Mouse (Mus musculus) ovary, adult 18-20 months (tissue): ENCODE measurements around the gene Ldlrad1.

Source experiments
- DNase-seq: peaks from one replicate; pipeline ENCODE4 v3.0.0; 2022; ENCODE audit warnings: low spot score, mixed read lengths

Ldlrad1 gene

DNA sequence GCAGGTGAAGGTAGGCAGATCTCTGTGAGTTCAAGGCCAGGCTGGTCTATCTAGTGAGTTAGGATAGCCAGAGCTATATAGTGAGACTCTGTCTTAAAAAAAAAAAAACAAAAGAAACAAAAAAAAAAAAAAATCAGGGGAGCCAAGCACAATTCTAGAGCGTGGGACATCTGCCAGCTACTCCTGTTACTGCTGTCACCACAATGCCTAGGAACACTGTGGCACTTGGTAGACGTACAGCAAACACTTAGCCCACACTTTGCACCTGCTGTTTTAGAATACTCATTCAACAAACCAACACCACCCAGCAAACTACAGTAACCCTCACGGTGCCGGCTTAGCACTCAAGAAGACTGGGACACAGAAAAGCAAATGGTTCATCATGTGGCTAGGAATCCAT, 2.5 kb downstream of the Ldlrad1 start:
- DNase-seq = no peak

DNA sequence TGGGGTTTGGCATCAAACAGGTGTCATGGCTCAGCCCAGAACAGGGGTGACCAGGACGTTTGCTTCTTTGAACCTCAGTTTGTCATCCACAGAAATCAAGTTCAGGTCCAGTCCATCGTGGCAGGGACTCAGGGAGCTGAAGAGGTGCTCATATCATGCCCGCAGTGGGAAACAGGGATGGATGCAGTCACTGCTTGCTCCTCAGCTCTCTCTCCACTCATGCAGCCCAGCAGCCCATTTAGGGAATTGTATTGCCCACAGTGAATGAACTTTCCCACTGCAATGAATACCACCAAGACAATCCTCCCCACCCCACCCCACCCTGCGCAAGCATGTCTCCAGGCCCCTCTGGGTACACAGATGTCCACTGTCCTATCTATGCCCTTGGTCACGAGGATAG, 3.0 kb downstream of the Ldlrad1 start:
- no peak for DNase-seq

DNA sequence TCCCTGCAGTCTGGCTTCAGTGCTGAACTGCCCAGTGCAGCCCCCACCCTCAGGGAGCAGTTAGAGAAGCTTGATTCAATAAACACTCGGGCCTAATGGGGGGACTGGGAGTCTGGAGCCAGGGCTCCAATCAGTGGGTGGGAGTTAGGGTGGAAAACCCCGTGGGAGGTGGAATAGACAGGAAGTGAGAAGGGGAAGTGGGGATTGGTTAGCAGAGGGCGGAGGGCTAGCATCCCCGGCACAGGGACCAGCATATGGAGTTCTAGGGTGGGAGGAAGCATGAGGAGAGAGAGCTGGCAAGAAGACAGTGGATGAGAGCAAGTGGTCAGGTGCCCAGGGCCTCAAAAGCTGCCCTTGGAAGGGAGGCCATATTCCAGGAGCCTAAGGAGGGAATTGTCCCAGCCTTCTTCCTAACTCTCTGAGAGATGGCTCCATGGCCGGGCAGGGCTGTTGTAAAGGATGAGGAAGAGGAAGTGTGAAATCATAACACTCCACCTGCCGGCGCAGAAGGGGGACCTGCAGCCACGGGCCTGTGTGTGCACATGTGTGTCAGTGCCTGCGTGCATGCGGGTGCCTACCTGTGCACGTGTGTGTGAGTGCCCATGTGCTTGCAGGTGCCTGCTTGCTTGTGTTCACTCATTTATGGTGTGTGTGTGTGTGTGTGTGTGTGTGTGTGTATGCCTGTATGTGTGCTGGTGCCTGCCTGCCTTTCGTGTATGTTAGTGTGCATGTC, 4.5 kb downstream of the Ldlrad1 start:
- DNase-seq = no peak

DNA sequence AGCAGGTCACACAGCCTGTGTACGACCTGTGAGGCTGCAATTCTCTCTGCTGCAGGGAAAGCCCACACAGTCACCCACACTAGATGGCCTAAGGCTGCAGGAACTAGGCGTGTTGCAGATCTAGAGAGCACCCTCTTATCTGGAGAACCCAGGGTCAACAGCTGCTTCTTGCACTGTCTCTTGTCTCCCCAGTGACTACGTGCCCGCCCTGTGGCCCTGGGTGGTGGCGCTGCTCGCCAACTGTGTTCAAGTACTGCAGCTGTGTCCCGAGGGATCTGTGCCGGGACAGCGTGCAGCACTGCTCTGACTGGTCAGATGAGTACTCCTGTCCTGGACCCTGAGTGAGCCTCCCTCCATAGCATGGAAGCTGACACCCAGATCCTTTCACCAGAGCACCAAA, 8.6 kb downstream of the Ldlrad1 start:
- DNase-seq = peak; percentile 59

DNA sequence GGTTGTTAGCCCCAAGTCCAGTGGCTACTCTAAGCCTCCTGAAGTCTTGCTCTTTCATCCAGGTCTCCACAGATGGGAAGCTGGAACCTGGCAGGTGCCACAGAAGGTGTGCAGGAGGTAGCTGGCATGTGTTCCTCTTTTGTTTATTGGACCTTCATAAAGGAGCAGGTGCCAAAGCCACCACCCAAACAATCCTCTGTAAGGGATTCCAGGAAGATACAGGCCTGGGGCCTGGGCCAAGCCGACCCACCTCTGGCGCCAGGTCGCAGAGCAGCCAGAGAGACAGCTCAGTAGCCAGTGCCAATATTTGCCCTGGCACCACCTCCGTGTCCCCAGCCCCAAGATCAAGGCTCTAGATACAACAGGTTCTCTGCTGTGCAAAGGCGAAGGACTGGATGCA, 12.5 kb downstream of the Ldlrad1 start:
- no peak for DNase-seq

DNA sequence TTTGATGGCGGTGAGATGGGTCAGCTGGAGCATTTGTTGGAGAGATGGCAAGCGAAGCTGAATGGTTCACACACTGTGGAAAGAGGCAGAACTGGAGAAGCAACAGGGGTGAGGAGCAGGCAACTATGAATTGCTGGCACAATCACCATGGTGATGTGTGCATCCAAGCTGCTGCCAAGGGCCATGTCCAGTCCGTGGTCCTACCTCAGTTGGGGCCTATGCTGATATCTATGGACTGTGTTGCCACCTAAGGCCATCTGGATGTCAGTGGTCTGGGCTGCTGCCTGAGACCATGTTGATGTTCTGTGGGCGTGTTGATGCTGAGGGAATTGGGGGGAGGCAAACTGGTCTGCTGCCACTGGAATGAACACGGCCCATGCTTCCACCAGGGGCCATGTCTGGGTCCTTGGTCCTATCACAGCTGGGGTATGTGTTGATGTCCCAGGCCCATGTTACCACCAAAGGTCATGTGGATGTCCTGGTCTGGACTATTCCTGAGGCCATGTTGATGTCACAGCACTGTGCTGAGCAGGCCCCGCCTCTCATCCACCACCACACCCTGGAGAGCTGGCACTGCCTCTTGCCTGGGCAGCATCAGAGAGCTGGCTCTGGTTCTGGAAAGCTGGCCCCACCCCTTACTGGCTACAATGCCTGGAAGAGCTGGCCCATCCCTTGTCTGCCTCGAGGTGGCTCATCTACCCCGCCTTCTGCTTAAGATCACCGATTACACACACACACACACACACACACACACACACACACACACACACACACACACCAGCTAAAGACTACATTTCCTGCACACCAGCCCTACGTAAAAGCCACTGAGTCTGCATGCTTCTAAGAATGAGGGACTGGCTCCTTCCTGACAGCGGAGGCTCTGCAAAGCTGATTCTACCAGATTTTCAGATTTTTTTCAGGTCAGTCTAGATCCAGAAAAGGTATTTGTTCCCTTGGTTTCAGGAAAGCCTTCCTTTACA, 14.5 kb downstream of the Ldlrad1 start:
- peak; percentile 18 for DNase-seq

DNA sequence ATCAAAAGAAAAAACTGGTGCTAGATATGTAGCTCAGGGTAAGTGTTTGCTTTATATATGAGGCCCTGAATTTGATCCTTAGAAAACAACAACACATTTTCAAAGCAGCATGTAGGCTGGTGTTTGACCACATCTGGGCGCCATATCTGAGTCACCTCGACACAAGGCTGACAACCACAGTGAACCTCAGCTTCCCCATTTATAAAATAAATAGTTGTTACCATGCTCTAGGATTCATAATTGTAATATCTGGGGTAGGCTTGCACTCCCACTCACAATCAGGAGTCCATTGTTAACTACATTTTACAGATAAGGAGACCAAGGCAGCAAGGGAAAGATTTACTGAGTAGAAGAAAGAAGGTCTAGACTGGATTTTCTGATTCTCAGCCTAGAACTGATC, 17.3 kb downstream of the Ldlrad1 start:
- DNase-seq = no peak

DNA sequence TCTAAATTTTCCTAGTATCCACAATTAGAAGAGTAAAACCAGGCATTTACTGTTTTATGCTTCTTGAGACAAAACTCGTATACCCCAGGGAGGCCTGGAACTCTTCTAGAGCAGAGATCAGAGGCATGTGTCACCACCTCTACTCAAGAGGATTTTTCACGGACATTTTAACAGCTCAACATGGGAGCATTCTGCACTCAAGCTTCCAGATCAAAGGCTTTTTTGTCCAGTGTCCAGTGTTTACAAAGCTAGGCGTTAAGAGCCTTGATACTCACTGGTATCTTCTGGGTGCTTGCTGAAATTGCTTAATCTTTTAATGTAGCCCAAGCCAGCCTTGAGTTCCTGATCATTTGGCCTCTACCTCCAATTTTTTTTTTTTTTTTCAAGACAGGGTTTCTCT, 23.2 kb downstream of the Ldlrad1 start:
- no peak for DNase-seq

DNA sequence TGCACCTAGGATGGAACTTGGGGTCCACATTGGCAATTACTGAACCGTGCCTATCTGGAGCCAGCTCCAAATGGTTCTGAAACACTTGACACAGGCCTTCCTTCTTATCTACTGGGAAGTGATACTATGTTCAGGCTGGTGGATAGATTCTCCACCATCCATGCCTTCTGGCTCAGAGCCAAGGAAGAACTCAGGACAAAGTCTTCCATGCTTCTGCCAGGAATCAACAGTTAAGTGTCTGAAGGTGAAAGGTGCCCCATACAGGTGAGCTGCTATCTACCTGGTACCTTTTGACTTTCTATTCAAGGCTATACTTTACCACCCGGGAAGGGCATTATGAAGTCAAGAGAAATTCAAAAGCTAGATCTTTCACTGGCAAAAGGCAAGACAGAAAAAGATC, 29.3 kb downstream of the Ldlrad1 start:
- DNase-seq = no peak

DNA sequence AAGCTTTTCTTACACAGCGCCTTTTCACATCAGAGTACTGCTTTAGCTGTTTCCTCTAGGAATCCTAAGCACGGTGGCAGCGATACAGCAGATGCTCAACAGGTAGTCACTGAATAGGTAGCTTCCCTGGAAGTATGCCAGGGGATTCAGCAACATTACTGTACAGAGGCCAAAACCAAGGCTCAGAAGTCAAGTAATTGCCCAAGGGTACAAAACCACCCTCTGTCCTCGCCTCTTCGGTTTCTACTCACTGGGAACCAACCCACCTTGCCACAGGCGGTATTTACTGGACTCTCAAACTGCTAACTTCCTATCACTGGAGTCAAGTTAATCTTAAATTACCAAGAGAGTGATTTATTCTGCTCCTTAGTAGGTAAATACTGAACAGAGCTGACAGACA, 31.2 kb downstream of the Ldlrad1 start:
- no peak for DNase-seq

DNA sequence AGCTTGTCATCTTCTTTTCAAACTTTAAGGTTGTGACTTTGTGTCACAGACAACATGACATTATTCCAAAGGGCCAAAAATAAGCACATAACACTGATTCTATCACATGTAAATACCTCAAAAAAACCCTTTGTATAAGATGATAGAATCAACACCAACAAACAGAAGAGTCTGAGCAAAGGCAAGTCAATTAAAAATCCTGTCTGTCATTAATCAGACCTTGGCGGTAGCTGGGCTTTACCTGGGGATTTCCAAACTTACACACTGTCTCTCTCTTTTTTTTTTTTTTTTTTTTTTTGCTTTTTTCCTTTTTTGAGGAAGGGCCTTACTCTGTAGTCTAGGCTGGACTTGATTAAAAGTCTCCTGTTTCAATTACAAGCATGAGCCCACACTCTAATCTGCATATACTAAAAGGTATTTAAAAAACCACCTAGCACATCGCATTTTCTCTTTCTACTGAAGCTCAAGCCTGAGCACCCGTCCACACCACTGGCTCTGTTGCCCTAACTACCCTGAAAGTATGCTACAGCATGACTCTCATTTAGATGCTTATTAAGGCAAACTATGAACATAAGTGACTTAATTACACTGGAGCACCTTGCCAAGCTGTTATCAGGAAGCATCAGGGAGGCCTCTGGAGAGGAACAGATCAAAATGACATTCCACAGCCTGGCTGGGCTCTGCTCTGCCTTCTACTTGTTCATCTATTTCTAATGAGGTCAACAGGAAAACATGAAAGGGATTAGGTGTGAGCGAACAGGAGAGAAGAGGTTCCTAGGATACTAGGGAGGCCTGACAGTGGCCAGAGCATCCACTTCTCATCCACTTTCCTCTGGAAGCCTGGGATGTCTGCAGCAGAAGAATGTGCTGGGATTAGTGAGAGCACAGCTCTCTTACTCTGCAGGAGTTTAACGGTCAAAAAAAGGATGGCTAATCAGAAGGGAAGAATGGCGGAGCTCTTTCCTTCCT, 34.7 kb downstream of the Ldlrad1 start:
- no peak for DNase-seq

DNA sequence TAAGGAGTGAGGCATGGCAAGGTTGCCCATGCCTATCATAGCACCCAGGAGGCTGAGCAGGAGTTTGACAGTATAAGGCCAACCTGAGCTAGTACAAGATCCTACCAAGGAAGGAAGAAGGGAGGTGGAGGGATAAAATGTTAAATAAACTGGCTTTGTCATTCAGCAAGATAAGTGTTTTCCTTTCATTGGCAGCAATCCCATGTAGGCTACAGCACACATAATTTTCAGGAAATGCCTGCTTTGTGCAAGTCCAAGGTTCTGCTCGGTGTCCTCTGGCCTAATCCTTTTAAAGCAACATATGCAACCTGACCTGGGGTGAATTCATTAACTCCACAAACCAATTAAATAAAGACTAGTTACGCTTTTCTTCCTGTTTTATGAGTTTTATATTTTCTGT, 36.4 kb downstream of the Ldlrad1 start:
- DNase-seq = no peak

DNA sequence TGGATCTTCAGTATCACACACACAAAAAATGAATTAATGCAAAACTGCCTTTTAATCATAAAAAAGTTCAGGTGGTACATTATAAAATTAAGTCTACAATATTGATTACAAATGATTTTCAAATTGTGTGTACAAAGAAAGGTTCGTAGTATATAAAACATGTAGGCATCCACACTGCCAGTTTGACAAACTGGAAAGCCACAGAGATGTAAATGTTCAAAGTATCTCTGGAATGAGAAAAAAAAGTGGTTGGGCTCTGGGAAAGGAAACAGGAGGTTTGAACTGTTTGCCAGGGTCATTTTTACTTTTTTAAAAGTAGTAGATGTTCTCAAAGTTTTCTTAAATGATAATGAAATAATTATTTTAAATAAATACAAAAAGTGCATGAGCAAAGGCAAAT, 37.1 kb downstream of the Ldlrad1 start:
- no peak for DNase-seq

DNA sequence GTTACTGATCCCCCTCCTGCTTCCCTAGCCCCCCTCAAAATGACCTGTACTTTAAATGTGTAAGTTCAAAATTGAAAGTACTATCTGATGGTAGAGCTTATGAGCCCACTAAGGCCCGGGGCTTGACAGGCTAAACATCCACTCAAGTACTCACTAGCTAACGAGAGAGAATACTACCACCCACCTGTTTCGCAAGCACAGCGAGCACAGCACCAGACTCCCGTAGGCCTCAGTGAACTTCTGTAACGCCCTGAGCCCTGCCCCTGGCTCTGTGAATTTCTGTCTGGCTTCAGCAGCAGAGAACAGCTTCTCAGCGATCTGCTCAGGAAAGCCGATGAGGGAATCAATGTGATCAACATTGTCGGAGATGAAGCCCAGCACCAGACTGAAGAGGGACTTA, 38.1 kb downstream of the Ldlrad1 start:
- no peak for DNase-seq

DNA sequence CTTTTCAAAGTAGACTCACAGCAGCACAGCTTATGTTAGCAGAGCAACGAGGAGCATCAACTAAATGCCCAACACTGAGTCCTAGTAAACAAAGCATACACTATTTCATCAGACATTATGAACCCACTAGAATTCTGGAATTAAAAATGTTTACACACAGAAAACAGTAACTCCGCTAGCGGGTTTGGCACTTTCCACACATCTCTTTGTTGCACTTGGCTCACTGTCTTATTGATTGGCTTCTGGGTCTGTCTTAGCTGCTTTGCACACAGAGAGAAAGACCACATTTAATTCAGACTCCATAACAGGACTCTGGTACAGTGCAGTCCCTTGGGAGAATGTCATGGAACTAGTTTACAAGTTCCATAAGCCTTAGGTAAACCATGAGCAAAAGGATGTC, 39.1 kb downstream of the Ldlrad1 start:
- no peak for DNase-seq

DNA sequence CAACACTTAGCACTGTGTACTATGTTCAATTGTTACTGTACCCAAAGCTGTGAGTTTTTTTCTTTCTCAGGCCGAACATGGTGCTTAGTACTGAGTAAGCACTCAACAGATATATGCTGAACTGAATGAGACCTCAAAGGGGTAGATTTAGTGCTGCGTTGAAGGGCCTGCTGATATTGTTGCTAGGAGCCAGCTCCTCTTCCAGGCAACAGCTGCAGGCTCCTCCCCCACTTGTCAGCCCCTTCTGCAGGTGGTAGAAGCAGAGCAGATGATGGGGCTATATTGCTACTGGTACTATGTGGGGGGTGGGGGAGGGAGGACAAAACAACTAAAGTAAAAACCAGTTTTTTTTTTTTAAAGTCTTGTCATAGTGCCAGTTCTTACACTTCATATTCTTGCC, 40.5 kb downstream of the Ldlrad1 start:
- DNase-seq = no peak

DNA sequence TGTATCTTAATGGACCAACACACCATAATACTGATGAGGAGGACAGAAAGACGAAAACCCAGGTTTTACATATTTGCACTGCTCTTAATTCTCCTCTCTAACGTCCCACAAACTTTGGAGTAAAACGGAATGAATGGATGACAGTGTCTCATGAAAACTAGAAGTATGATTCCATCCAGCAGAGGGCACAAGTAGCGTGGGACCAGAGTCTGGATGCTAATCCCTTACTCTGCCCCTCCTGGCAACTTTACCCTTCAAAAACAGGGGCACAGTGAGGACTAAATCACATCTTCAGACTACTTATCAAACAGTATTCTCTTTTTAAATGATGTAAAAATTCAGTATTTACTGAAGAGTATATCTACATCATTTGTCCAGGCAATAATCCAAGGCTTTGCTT, 41.5 kb downstream of the Ldlrad1 start:
- DNase-seq = no peak

DNA sequence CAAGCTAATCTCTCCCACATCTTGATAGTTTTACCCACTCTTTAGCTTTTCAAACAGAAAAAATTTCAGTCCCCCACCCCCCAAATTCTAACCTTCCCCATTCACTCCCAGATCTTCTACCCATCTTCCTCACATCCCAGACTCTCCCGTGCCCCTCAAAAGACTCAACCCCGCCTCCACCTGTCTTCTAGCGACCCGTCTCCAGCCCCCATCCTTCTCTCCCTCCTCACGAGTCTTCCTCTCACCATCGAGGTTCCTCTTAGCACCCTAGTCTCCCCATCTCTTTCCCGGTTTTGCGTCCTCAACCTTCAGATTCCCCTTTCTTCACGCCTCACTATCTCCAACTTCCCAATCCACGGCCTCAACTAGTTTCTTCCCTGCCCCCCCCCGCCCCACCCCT, 43.5 kb downstream of the Ldlrad1 start:
- DNase-seq = no peak

DNA sequence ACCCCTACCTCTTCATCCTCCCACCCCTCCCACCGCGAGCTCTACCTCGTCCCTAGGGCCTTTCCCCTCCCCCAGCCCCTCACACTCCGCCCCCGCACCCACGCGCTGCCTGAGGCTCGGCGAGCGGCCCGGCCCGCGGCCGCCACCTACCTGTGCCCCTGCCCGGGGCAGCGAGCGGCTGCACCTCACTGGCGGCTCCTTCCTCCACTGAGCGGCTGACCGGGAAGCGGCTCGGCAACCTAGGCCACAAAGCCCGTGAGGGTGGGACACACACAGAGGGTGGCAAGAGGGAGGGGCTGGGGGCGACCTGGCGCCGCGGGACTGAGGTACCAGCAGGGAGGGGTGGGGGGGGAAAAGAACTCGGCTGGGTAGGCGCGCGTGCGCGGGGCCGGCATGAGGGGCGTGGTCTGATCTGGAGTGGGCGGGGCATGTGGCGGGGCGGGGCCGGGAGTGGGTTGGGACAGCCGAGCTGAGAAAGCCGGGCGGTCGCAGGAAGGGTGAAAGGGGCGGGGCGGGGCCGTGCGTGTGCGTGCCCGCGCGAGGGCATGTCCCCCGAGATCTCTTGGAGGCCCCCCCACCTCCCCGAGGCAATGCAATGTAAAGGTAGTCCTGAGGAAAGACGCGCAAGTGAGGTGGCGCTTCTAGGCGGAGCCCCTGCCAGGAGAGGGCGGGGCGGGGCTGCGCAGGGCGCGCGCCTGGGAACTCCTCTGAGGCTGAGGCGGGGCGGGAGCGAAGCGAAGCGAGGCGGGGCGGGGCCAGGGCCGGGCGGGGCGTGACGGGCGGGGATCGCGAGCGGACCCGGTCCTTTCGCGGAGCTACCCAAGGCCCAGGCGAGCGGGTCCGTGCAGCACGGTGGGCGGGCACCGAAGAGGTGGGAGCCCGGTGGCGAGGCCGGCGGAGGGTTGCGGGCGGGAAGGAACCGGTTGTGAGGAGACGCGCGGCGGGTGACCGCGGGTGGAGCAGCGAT, 44.4 kb downstream of the Ldlrad1 start, which contains the start of the genes Lrrc42 and Hspb11:
Lrrc42 (minus strand) TSS at position 408 of the 967 bp plus-strand sequence.
Hspb11 (plus strand) TSS at position 469 of the 967 bp plus-strand sequence.
- DNase-seq = peak; percentile 96

DNA sequence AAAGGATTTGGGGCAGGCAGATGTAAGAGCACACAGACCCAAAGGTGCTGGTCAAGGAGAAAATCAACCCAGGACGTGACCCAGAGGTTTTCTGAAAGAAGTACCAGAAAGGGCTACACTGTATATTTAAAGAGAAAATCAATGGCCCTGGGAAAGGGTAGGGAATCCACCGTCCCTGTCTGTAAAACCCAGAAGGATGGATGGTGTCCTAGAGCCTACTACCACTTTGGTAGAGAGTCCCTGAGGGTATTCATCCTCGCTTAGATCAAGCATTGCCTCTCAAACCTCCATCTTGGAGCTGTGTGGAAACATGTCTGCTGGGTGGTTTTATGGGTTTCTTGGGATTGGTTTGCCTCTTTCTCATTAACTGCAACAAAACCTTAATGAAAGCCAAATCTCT, 45.4 kb downstream of the Ldlrad1 start:
- no peak for DNase-seq

DNA sequence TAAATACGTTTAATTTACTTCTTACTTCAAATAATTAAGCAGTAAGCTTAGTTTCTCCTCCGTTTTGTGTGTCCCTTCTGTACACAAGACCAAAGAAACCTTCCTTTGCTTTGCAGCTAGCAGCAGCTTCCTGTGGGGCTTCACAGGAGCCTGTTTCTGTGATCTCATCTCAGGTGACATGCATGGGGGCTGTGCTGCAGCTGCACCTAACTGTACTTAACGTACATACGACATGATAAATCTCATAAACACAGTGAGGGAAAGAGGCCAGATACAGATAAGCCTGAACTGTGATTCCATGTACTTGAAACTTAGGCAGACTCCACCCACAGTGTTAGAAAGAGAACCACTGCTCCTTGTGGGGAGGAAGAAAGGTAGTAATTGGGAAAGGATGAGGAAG, 51.0 kb downstream of the Ldlrad1 start:
- no peak for DNase-seq
